Mouse (Mus musculus) brown adipose tissue, adult 24 weeks (tissue): ENCODE results near the gene Kcnk10. TPM values are rescaled to one million over a fixed set of nuclear protein-coding genes. Genes with fewer than 3 reads are reported as not detected.

Experiments
- H3K27ac ChIP-seq: fragments of 200-500 bp; replicated peaks from 2 replicates; pipeline ENCODE4 v1.5.1; 2012; ENCODE audit warnings: low read depth, mild to moderate bottlenecking, low read length
- H3K4me1 ChIP-seq: fragments of 200-500 bp; 2 replicates; pipeline ENCODE4 v1.6.1; 2012; ENCODE audit warnings: low read length, mixed read lengths; ENCODE audit not compliant: control insufficient read depth, insufficient read depth, insufficient read length
- H3K4me3 ChIP-seq: fragments of 200-500 bp; 2 replicates; pipeline ENCODE4 v1.5.1; 2012; ENCODE audit warnings: low read depth, mild to moderate bottlenecking, low read length, moderate library complexity; ENCODE audit not compliant: insufficient read depth
- polyA plus RNA-seq: library from polyadenylated mRNA; stranded (reverse); fragments of >200 nt; gene quantifications from 2 replicates; pipeline ENCODE4 v1.2.4, GENCODE M21; 2012; ENCODE audit not compliant: missing spikeins, insufficient read depth, insufficient read length

Kcnk10 gene
- polyA plus RNA-seq, 1 experiment, result not detected

GRCm38 (mm10) chr12:98548141-98548540 lies 30.0 kb downstream of the Kcnk10 start:
- Histone ChIP-seq H3K4me3 (no peak overlapping the region), H3K4me1 (no peaks in the 10 kb centered on the region), H3K27ac (no peak overlapping the region)

GRCm38 (mm10) chr12:98545875-98546274 lies 32.2 kb downstream of the Kcnk10 start:
- no peak overlapping the region for H3K27ac ChIP-seq
- H3K4me1 ChIP-seq, result no peaks in the 10 kb centered on the region
- no peak overlapping the region for H3K4me3 ChIP-seq

- Histone ChIP-seq H3K4me1 (no peaks in the 10 kb centered on the region), H3K4me3 (no peak overlapping the region), H3K27ac (no peak overlapping the region)
These were observed 32.9 kb downstream of the Kcnk10 start for GRCm38 (mm10) chr12:98545251-98545560.

GRCm38 (mm10) chr12:98544545-98545250 lies 33.4 kb downstream of the Kcnk10 start:
- no peak overlapping the region for H3K27ac ChIP-seq
- H3K4me1 ChIP-seq, result no peaks in the 10 kb centered on the region
- no peak overlapping the region for H3K4me3 ChIP-seq

GRCm38 (mm10) chr12:98536760-98537159 lies 41.4 kb downstream of the Kcnk10 start:
- Histone ChIP-seq H3K27ac (no peak overlapping the region), H3K4me3 (no peak overlapping the region), H3K4me1 (no peaks in the 10 kb centered on the region)

- no peaks in the 10 kb centered on the region for H3K4me1 ChIP-seq
- no peak overlapping the region for H3K27ac ChIP-seq
- H3K4me3 ChIP-seq, result no peak overlapping the region
These were observed 42.1 kb downstream of the Kcnk10 start for GRCm38 (mm10) chr12:98536036-98536435.

- H3K4me3 ChIP-seq, result no peak overlapping the region
- H3K27ac ChIP-seq, result no peak overlapping the region
- H3K4me1 ChIP-seq, result no peaks in the 10 kb centered on the region
These were observed 42.6 kb downstream of the Kcnk10 start for GRCm38 (mm10) chr12:98535494-98535901.

GRCm38 (mm10) chr12:98528635-98529034 lies 49.5 kb downstream of the Kcnk10 start:
- no peaks in the 10 kb centered on the region for H3K4me1 ChIP-seq
- no peak overlapping the region for H3K4me3 ChIP-seq
- H3K27ac ChIP-seq, result no peak overlapping the region

GRCm38 (mm10) chr12:98525361-98525760 lies 52.7 kb downstream of the Kcnk10 start:
- no peak overlapping the region for H3K27ac ChIP-seq
- H3K4me1 ChIP-seq, result no peaks in the 10 kb centered on the region
- no peak overlapping the region for H3K4me3 ChIP-seq

GRCm38 (mm10) chr12:98524331-98525311 lies 53.5 kb downstream of the Kcnk10 start:
- H3K4me1 ChIP-seq, result no peaks in the 10 kb centered on the region
- no peak overlapping the region for H3K27ac ChIP-seq
- no peak overlapping the region for H3K4me3 ChIP-seq

- Histone ChIP-seq H3K4me1 (no peaks in the 10 kb centered on the region), H3K4me3 (no peak overlapping the region), H3K27ac (no peak overlapping the region)
These were observed 56.8 kb downstream of the Kcnk10 start for GRCm38 (mm10) chr12:98521311-98521710.

GRCm38 (mm10) chr12:98520568-98520931 lies 57.6 kb downstream of the Kcnk10 start:
- no peak overlapping the region for H3K27ac ChIP-seq
- no peaks in the 10 kb centered on the region for H3K4me1 ChIP-seq
- no peak overlapping the region for H3K4me3 ChIP-seq

GRCm38 (mm10) chr12:98519866-98520567 lies 58.1 kb downstream of the Kcnk10 start:
- Histone ChIP-seq H3K4me1 (no peaks in the 10 kb centered on the region), H3K4me3 (no peak overlapping the region), H3K27ac (no peak overlapping the region)

GRCm38 (mm10) chr12:98505601-98506000 lies 72.5 kb downstream of the Kcnk10 start:
- no peak overlapping the region for H3K27ac ChIP-seq
- H3K4me1 ChIP-seq, result no peaks in the 10 kb centered on the region
- no peak overlapping the region for H3K4me3 ChIP-seq

GRCm38 (mm10) chr12:98501528-98502280 lies 76.4 kb downstream of the Kcnk10 start:
- Histone ChIP-seq H3K4me3 (no peak overlapping the region), H3K27ac (no peak overlapping the region), H3K4me1 (no peaks in the 10 kb centered on the region)
